Mouse (Mus musculus): Measurements from ENCODE around the gene Ppp3ca. TPM values are rescaled to one million over a fixed set of nuclear protein-coding genes. Genes with fewer than 3 reads are reported as not detected.

The Ppp3ca gene
- polyA plus RNA-seq, 1 experiment from 2014 or later = 67.2 TPM

- Histone ChIP-seq H3K27me3 (ENCODE audit: control insufficient read depth, insufficient read depth, low read length) (no peaks in the 10 kb centered on the region), H3K4me3 (ENCODE audit: control insufficient read depth in 1 of 2, insufficient read depth in 1 of 2, low read depth in 1 of 2, low read length in 2 of 2) (no peak overlapping the region), H3K4me2 (ENCODE audit: low read length) (no peak overlapping the region), H3K27ac (replicated peaks in 1 of 2; ENCODE audit: control insufficient read depth in 1 of 2, insufficient read depth in 1 of 2, low read depth in 2 of 2, low read length in 2 of 2) (no peak overlapping the region), H3K9ac (ENCODE audit: low read length) (no peak overlapping the region), H3K9me3 (ENCODE audit: control insufficient read depth, low read length) (no peaks in the 10 kb centered on the region), H3K4me1 (ENCODE audit: control insufficient read depth in 2 of 2, insufficient read depth in 2 of 2, low read length in 2 of 2) (peaks cover 0 to 3% of the 10 kb centered on the region in 2 experiments; a peak in 1 of 4 replicates), H3K36me3 (ENCODE audit: control insufficient read depth, insufficient read depth, low read length) (no peaks in the 10 kb centered on the region)
- ATAC-seq (ENCODE audit: insufficient number of reproducible peaks, insufficient read depth, low FRiP score, low read depth) = no peak
- WGBS = 65% methylated on average over 3 of the region's 3 CpGs
These were observed 129.0 kb downstream of the Ppp3ca start for GRCm38 (mm10) chr3:136798896-136799295.

GRCm38 (mm10) chr3:136802595-136802994 is 132.7 kb downstream of the Ppp3ca start:
- Histone ChIP-seq H3K4me2 (ENCODE audit: low read length) (no peak overlapping the region), H3K27ac (replicated peaks in 1 of 2; ENCODE audit: control insufficient read depth in 1 of 2, insufficient read depth in 1 of 2, low read depth in 2 of 2, low read length in 2 of 2) (no peak overlapping the region), H3K4me3 (ENCODE audit: control insufficient read depth in 1 of 2, insufficient read depth in 1 of 2, low read depth in 1 of 2, low read length in 2 of 2) (no peak overlapping the region), H3K4me1 (ENCODE audit: control insufficient read depth in 2 of 2, insufficient read depth in 2 of 2, low read length in 2 of 2) (no peaks in the 10 kb centered on the region), H3K9ac (ENCODE audit: low read length) (no peak overlapping the region), H3K9me3 (ENCODE audit: control insufficient read depth, low read length) (no peaks in the 10 kb centered on the region), H3K27me3 (ENCODE audit: control insufficient read depth, insufficient read depth, low read length) (no peaks in the 10 kb centered on the region), H3K36me3 (ENCODE audit: control insufficient read depth, insufficient read depth, low read length) (no peaks in the 10 kb centered on the region)
- WGBS = 91% methylated on average over 4 of the region's 4 CpGs
- no peak for ATAC-seq (ENCODE audit: insufficient number of reproducible peaks, insufficient read depth, low FRiP score, low read depth)

- WGBS = 90% methylated on average over 4 of the region's 4 CpGs
- Histone ChIP-seq H3K36me3 (ENCODE audit: control insufficient read depth, insufficient read depth, low read length) (no peaks in the 10 kb centered on the region), H3K4me3 (ENCODE audit: control insufficient read depth in 1 of 2, insufficient read depth in 1 of 2, low read depth in 1 of 2, low read length in 2 of 2) (no peak overlapping the region), H3K4me1 (ENCODE audit: control insufficient read depth in 2 of 2, insufficient read depth in 2 of 2, low read length in 2 of 2) (peaks cover 0 to 6% of the 10 kb centered on the region in 2 experiments; a peak in 1 of 4 replicates), H3K27me3 (ENCODE audit: control insufficient read depth, insufficient read depth, low read length) (no peaks in the 10 kb centered on the region), H3K9me3 (ENCODE audit: control insufficient read depth, low read length) (no peaks in the 10 kb centered on the region), H3K4me2 (ENCODE audit: low read length) (no peak overlapping the region), H3K27ac (replicated peaks in 1 of 2; ENCODE audit: control insufficient read depth in 1 of 2, insufficient read depth in 1 of 2, low read depth in 2 of 2, low read length in 2 of 2) (no peak overlapping the region), H3K9ac (ENCODE audit: low read length) (no peak overlapping the region)
- ATAC-seq (ENCODE audit: insufficient number of reproducible peaks, insufficient read depth, low FRiP score, low read depth) = no peak
These were observed 136.0 kb downstream of the Ppp3ca start for GRCm38 (mm10) chr3:136805897-136806296.

- no peak overlapping the region for H3K27ac ChIP-seq (replicated peaks in 1 of 2; ENCODE audit: control insufficient read depth in 1 of 2, insufficient read depth in 1 of 2, low read depth in 2 of 2, low read length in 2 of 2)
- 35% methylated on average over 3 of the region's 3 CpGs for WGBS
- no peak overlapping the region for H3K4me2 ChIP-seq (ENCODE audit: low read length)
- H3K9me3 ChIP-seq (ENCODE audit: control insufficient read depth, low read length) = no peaks in the 10 kb centered on the region
- no peaks in the 10 kb centered on the region for H3K27me3 ChIP-seq (ENCODE audit: control insufficient read depth, insufficient read depth, low read length)
- no peak overlapping the region for H3K9ac ChIP-seq (ENCODE audit: low read length)
- no peaks in the 10 kb centered on the region for H3K36me3 ChIP-seq (ENCODE audit: control insufficient read depth, insufficient read depth, low read length)
- ATAC-seq (ENCODE audit: insufficient number of reproducible peaks, insufficient read depth, low FRiP score, low read depth) = no peak
- H3K4me3 ChIP-seq (ENCODE audit: control insufficient read depth in 1 of 2, insufficient read depth in 1 of 2, low read depth in 1 of 2, low read length in 2 of 2) = no peak overlapping the region
- H3K4me1 ChIP-seq (ENCODE audit: control insufficient read depth in 2 of 2, insufficient read depth in 2 of 2, low read length in 2 of 2) = peaks cover 2 to 11% of the 10 kb centered on the region in 2 experiments; a peak in 3 of 4 replicates
These were observed 140.3 kb downstream of the Ppp3ca start for GRCm38 (mm10) chr3:136810271-136810670.

- Histone ChIP-seq H3K9me3 (ENCODE audit: control insufficient read depth, low read length) (no peaks in the 10 kb centered on the region), H3K36me3 (ENCODE audit: control insufficient read depth, insufficient read depth, low read length) (no peaks in the 10 kb centered on the region), H3K27me3 (ENCODE audit: control insufficient read depth, insufficient read depth, low read length) (no peaks in the 10 kb centered on the region), H3K4me1 (ENCODE audit: control insufficient read depth in 2 of 2, insufficient read depth in 2 of 2, low read length in 2 of 2) (peaks cover 2 to 11% of the 10 kb centered on the region in 2 experiments; a peak in 3 of 4 replicates), H3K9ac (ENCODE audit: low read length) (no peak overlapping the region), H3K4me3 (ENCODE audit: control insufficient read depth in 1 of 2, insufficient read depth in 1 of 2, low read depth in 1 of 2, low read length in 2 of 2) (no peak overlapping the region), H3K27ac (replicated peaks in 1 of 2; ENCODE audit: control insufficient read depth in 1 of 2, insufficient read depth in 1 of 2, low read depth in 2 of 2, low read length in 2 of 2) (no peak overlapping the region), H3K4me2 (ENCODE audit: low read length) (no peak overlapping the region)
- ATAC-seq (ENCODE audit: insufficient number of reproducible peaks, insufficient read depth, low FRiP score, low read depth) = no peak
- WGBS = 60% methylated on average over 6 of the region's 6 CpGs
These were observed 142.2 kb downstream of the Ppp3ca start for GRCm38 (mm10) chr3:136812162-136812561.

- ATAC-seq (ENCODE audit: insufficient number of reproducible peaks, insufficient read depth, low FRiP score, low read depth) = no peak
- Histone ChIP-seq H3K27me3 (ENCODE audit: control insufficient read depth, insufficient read depth, low read length) (no peaks in the 10 kb centered on the region), H3K9ac (ENCODE audit: low read length) (no peak overlapping the region), H3K36me3 (ENCODE audit: control insufficient read depth, insufficient read depth, low read length) (no peaks in the 10 kb centered on the region), H3K4me3 (ENCODE audit: control insufficient read depth in 1 of 2, insufficient read depth in 1 of 2, low read depth in 1 of 2, low read length in 2 of 2) (no peak overlapping the region), H3K27ac (replicated peaks in 1 of 2; ENCODE audit: control insufficient read depth in 1 of 2, insufficient read depth in 1 of 2, low read depth in 2 of 2, low read length in 2 of 2) (no peak overlapping the region), H3K4me2 (ENCODE audit: low read length) (no peak overlapping the region), H3K9me3 (ENCODE audit: control insufficient read depth, low read length) (no peaks in the 10 kb centered on the region), H3K4me1 (ENCODE audit: control insufficient read depth in 2 of 2, insufficient read depth in 2 of 2, low read length in 2 of 2) (peaks cover 2 to 11% of the 10 kb centered on the region in 2 experiments; a peak in 3 of 4 replicates)
- WGBS = 64% methylated on average over 2 of the region's 2 CpGs
These were observed 142.9 kb downstream of the Ppp3ca start for GRCm38 (mm10) chr3:136812791-136813190.

- ATAC-seq (ENCODE audit: insufficient number of reproducible peaks, insufficient read depth, low FRiP score, low read depth) = no peak
These were observed 144.0 kb downstream of the Ppp3ca start for GRCm38 (mm10) chr3:136813886-136814285.

GRCm38 (mm10) chr3:136814916-136815315 is 145.0 kb downstream of the Ppp3ca start:
- peaks cover 4 to 15% of the 10 kb centered on the region in 2 experiments for H3K4me1 ChIP-seq (ENCODE audit: control insufficient read depth in 2 of 2, insufficient read depth in 2 of 2, low read length in 2 of 2)
- H3K9ac ChIP-seq (ENCODE audit: low read length) = no peak overlapping the region
- H3K4me3 ChIP-seq (ENCODE audit: control insufficient read depth in 1 of 2, insufficient read depth in 1 of 2, low read depth in 1 of 2, low read length in 2 of 2) = no peak overlapping the region
- no peak overlapping the region for H3K4me2 ChIP-seq (ENCODE audit: low read length)
- H3K27me3 ChIP-seq (ENCODE audit: control insufficient read depth, insufficient read depth, low read length) = no peaks in the 10 kb centered on the region
- no peak for ATAC-seq (ENCODE audit: insufficient number of reproducible peaks, insufficient read depth, low FRiP score, low read depth)
- 89% methylated on average over 4 of the region's 4 CpGs for WGBS
- no peak overlapping the region for H3K27ac ChIP-seq (replicated peaks in 1 of 2; ENCODE audit: control insufficient read depth in 1 of 2, insufficient read depth in 1 of 2, low read depth in 2 of 2, low read length in 2 of 2)
- H3K9me3 ChIP-seq (ENCODE audit: control insufficient read depth, low read length) = no peaks in the 10 kb centered on the region
- H3K36me3 ChIP-seq (ENCODE audit: control insufficient read depth, insufficient read depth, low read length) = no peaks in the 10 kb centered on the region

More at GRCm38 (mm10) chr3:136813886-136814285, 144.0 kb downstream of the Ppp3ca start:
- H3K36me3 ChIP-seq (ENCODE audit: control insufficient read depth, insufficient read depth, low read length) = no peaks in the 10 kb centered on the region
- H3K27me3 ChIP-seq (ENCODE audit: control insufficient read depth, insufficient read depth, low read length) = no peaks in the 10 kb centered on the region
- H3K9ac ChIP-seq (ENCODE audit: low read length) = no peak overlapping the region
- H3K27ac ChIP-seq (replicated peaks in 1 of 2; ENCODE audit: control insufficient read depth in 1 of 2, insufficient read depth in 1 of 2, low read depth in 2 of 2, low read length in 2 of 2) = no peak overlapping the region
- peaks cover 2 to 12% of the 10 kb centered on the region in 2 experiments; a peak in 3 of 4 replicates for H3K4me1 ChIP-seq (ENCODE audit: control insufficient read depth in 2 of 2, insufficient read depth in 2 of 2, low read length in 2 of 2)
- H3K4me3 ChIP-seq (ENCODE audit: control insufficient read depth in 1 of 2, insufficient read depth in 1 of 2, low read depth in 1 of 2, low read length in 2 of 2) = no peak overlapping the region
- WGBS = 59% methylated on average over 2 of the region's 2 CpGs
- H3K4me2 ChIP-seq (ENCODE audit: low read length) = no peak overlapping the region
- H3K9me3 ChIP-seq (ENCODE audit: control insufficient read depth, low read length) = no peaks in the 10 kb centered on the region

All from heart, embryonic 14.5 days (tissue).